12 mouse cellular contexts compared by ENCODE assay signal in genomic region chr12:8900107-8900698, GRCm38 (mm10). TPM values are rescaled to one million over a fixed set of nuclear protein-coding genes. Genes with fewer than 3 reads are reported as not detected.
DNase-seq lines count a peak whose midpoint lies in the region; ATAC-seq and TF ChIP-seq lines count a peak whose summit lies in the region.
"Had no signal": no experiment of that assay in that cellular context is flagged by ENCODE, and none has a peak within 500 bp of the region (broad histone marks: within the 10 kb centered on the region; RNA-seq: fewer than 3 reads in every experiment).

No protein-coding gene starts in this region.

- no peak for TF ChIP-seq CTCF in gastrocnemius, adult 2 months (IDR thresholded peaks at IDR 0.05)

- no peak overlapping the region for H3K4me2 ChIP-seq in kidney, embryonic 15.5 days
- H3K4me2 ChIP-seq in kidney, embryonic 16.5 days (replicated peaks; ENCODE audit: low read depth, low read length), result no peak overlapping the region
- no peak overlapping the region for H3K4me2 ChIP-seq in limb, embryonic 15.5 days
- H3K4me2 ChIP-seq: hindbrain, embryonic 14.5 days had no signal

- H3K9ac ChIP-seq in kidney, embryonic 15.5 days, result no peak overlapping the region
- H3K9ac ChIP-seq in kidney, embryonic 16.5 days (replicated peaks; ENCODE audit: low read length), result no peak overlapping the region
- H3K9ac ChIP-seq in limb, embryonic 15.5 days, result no peak overlapping the region
- H3K9ac ChIP-seq: hindbrain, embryonic 14.5 days had no signal

- DNase-seq in gastrocnemius, adult 2 months, result no peak
- DNase-seq in gastrocnemius, postnatal 14 days, result no peak
- peak; percentile 82 for DNase-seq in R1 (ENCODE audit: low read depth, low spot score)
- DNase-seq in spleen, adult 18-20 months, result no peak
- DNase-seq: cerebellum, postnatal 10 days; lung, postnatal 10 days had no signal

- intact Hi-C loops in gastrocnemius, adult 2 months (cut with DNase I), result no loop called here
- intact Hi-C loops in gastrocnemius, postnatal 14 days (cut with DNase I; ENCODE audit: low total_unique reads), result no loop called here

- peaks cover 27% of the 10 kb centered on the region for H3K4me1 ChIP-seq in kidney, embryonic 15.5 days
- H3K4me1 ChIP-seq in kidney, embryonic 16.5 days (ENCODE audit: insufficient read depth, low read length), result peaks cover 18% of the 10 kb centered on the region
- peaks cover 33% of the 10 kb centered on the region for H3K4me1 ChIP-seq in limb, embryonic 15.5 days

- ATAC-seq in kidney, embryonic 15.5 days (replicated peaks; ENCODE audit: low FRiP score), result no peak; the same call in 1 of the 2 replicates
- ATAC-seq in kidney, embryonic 16.5 days (ENCODE audit: low FRiP score, low TSS enrichment), result no peak
- ATAC-seq in limb, embryonic 15.5 days (ENCODE audit: insufficient number of reproducible peaks, low FRiP score, low TSS enrichment, low read depth), result no peak
- ATAC-seq in megakaryocyte progenitor cell, adult 5-6 weeks (replicated peaks; ENCODE audit: poor library complexity), result no peak

- no peaks in the 10 kb centered on the region for H3K36me3 ChIP-seq in kidney, embryonic 15.5 days
- no peaks in the 10 kb centered on the region for H3K36me3 ChIP-seq in kidney, embryonic 16.5 days (ENCODE audit: insufficient read depth, low read length)
- no peaks in the 10 kb centered on the region for H3K36me3 ChIP-seq in limb, embryonic 15.5 days

- H3K4me3 ChIP-seq in gastrocnemius, adult 2 months, result no peak overlapping the region
- H3K4me3 ChIP-seq in kidney, embryonic 15.5 days (replicated peaks), result no peak overlapping the region
- H3K4me3 ChIP-seq in kidney, embryonic 16.5 days (ENCODE audit: low read length), result no peak overlapping the region
- H3K4me3 ChIP-seq in limb, embryonic 15.5 days, result no peak overlapping the region

- H3K27me3 ChIP-seq in kidney, embryonic 15.5 days, result no peaks in the 10 kb centered on the region
- no peaks in the 10 kb centered on the region for H3K27me3 ChIP-seq in kidney, embryonic 16.5 days (ENCODE audit: insufficient read depth, low read length)
- H3K27me3 ChIP-seq in limb, embryonic 15.5 days, result no peaks in the 10 kb centered on the region

- H3K27ac ChIP-seq in gastrocnemius, adult 2 months, result peak overlapping the region; percentile 46
- H3K27ac ChIP-seq in kidney, embryonic 15.5 days, result peak overlapping the region; percentile 20; the same call in 1 of the 2 replicates
- no peak overlapping the region; the same call in 1 of the 2 replicates for H3K27ac ChIP-seq in kidney, embryonic 16.5 days (ENCODE audit: low read length)
- H3K27ac ChIP-seq in limb, embryonic 15.5 days, result peak overlapping the region; percentile 61
- H3K27ac ChIP-seq: hindbrain, embryonic 14.5 days had no signal

- H3K9me3 ChIP-seq in kidney, embryonic 15.5 days (replicated peaks), result no peaks in the 10 kb centered on the region
- no peaks in the 10 kb centered on the region for H3K9me3 ChIP-seq in kidney, embryonic 16.5 days (ENCODE audit: low read length)
- H3K9me3 ChIP-seq in limb, embryonic 15.5 days, result no peaks in the 10 kb centered on the region

- WGBS in kidney, embryonic 15.5 days, result 43% methylated on average over 4 of the region's 4 CpGs
- 51% methylated on average over 4 of the region's 4 CpGs for WGBS in kidney, embryonic 16.5 days
- WGBS in limb, embryonic 15.5 days, result 21% methylated on average over 4 of the region's 4 CpGs

RNA-seq across cellular contexts. Expression of gene Laptm4a, which starts 21.3 kb away (rescaled TPM):
- 100 to 1,000 TPM; 195 to 263 TPM for total RNA-seq in gastrocnemius, adult 2 months (2021)
- 100 to 1,000 TPM; 303 to 334 TPM for total RNA-seq in gastrocnemius, postnatal 14 days (2021)
- 338 and 401 TPM in 2 replicates for polyA plus RNA-seq in kidney, embryonic 15.5 days (2015; fragmentation: Nextera tagmentation; extraction: Ambion mirVana)
- 327 and 343 TPM in 2 replicates for polyA plus RNA-seq in kidney, embryonic 16.5 days (2015; fragmentation: Nextera tagmentation; extraction: Ambion mirVana)
- polyA plus RNA-seq in limb, embryonic 15.5 days (2015; fragmentation: Nextera tagmentation; extraction: Ambion mirVana), result 513 and 549 TPM in 2 replicates
- total RNA-seq in megakaryocyte progenitor cell, adult 5-6 weeks (2015), result 73.2 and 76.6 TPM in 2 replicates
- 111 and 119 TPM in 2 replicates for total RNA-seq in megakaryocyte progenitor cell, adult 5-6 weeks (2017)

RNA-seq across cellular contexts. Expression of gene Matn3, which starts 47.5 kb away (rescaled TPM):
- under 1 TPM in 1 of 2 experiments, not detected in 1; 0.36 TPM for total RNA-seq in gastrocnemius, adult 2 months (2021)
- total RNA-seq in gastrocnemius, postnatal 14 days (2021), result under 1 TPM; 0.64 to 0.70 TPM
- polyA plus RNA-seq in kidney, embryonic 15.5 days (2015; fragmentation: Nextera tagmentation; extraction: Ambion mirVana), result 0.27 and 0.60 TPM in 2 replicates
- polyA plus RNA-seq in kidney, embryonic 16.5 days (2015; fragmentation: Nextera tagmentation; extraction: Ambion mirVana), result 0.53 and 0.57 TPM in 2 replicates
- polyA plus RNA-seq in limb, embryonic 15.5 days (2015; fragmentation: Nextera tagmentation; extraction: Ambion mirVana), result 62.4 and 62.7 TPM in 2 replicates
- total RNA-seq in megakaryocyte progenitor cell, adult 5-6 weeks (2015), result not detected in 2 replicates
- total RNA-seq in megakaryocyte progenitor cell, adult 5-6 weeks (2017), result not detected in 2 replicates
- polyA plus RNA-seq: large intestine, adult 2 months had no signal
